Mouse (Mus musculus): Measurements from ENCODE around the gene Phf20. TPM values are rescaled to one million over a fixed set of nuclear protein-coding genes. Genes with fewer than 3 reads are reported as not detected.

The Phf20 gene
- polyA plus RNA-seq, 1 experiment, result 1.2 TPM

DNA sequence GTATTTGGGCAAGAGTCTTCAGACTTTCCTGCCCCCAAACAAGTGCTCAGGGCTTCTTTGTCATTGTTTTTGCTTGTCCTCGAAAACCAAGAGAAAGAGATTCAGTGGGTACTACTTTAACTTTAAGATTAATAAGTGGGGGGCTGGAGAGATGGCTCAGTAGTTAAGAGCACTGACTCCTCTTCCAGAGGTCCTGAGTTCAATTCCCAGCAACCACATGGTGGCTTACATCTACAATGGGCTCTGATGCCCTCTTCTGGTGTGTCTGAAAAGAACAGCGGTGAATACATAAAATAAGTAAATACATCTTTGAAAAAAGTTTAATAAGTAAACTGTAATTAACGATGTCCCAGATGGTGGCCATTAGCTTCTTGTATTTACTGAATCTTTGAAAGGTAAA lies 116.9 kb downstream of the Phf20 start:
- H3K27me3 ChIP-seq (ENCODE audit: control insufficient read depth), result no peaks in the 10 kb centered on the region
- peaks cover 9% of the 10 kb centered on the region for H3K36me3 ChIP-seq (ENCODE audit: control insufficient read depth)
- H3K4me3 ChIP-seq (replicated peaks), result peak overlapping the region; percentile 88
- H3K4me1 ChIP-seq (ENCODE audit: control insufficient read depth), result peaks cover 25% of the 10 kb centered on the region
- TF ChIP-seq GATA1 (IDR thresholded peaks at IDR 0.05; ENCODE audit: low read length) (no peak), TAL1 (IDR thresholded peaks at IDR 0.05; ENCODE audit: low read length) (no peak)
- H3K9me3 ChIP-seq (ENCODE audit: control insufficient read depth, low read length), result peaks cover 4% of the 10 kb centered on the region; the same call in 1 of the 2 replicates

DNA sequence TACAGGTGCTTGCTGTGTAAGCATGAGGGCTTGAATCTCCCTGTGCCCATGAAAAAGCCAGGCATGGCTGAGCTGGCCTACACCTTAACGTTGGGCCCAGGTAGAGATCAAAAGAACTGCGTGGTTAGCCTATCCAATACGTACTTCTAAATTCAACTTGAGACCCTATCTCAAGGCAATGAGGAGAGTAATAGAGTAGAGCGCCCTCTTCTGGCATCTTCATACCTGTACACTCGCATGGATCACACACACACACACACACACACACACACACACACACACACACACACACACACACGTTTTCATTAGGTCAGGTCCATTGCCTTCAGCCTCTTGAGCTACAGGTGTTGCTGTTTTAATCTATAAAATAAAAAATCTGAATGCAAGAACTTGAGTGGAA lies 118.5 kb downstream of the Phf20 start:
- Histone ChIP-seq H3K9me3 (ENCODE audit: control insufficient read depth, low read length) (peaks cover 4% of the 10 kb centered on the region; the same call in 1 of the 2 replicates), H3K36me3 (ENCODE audit: control insufficient read depth) (peaks cover 3% of the 10 kb centered on the region; the same call in 1 of the 2 replicates), H3K4me1 (ENCODE audit: control insufficient read depth) (peaks cover 25% of the 10 kb centered on the region), H3K27me3 (ENCODE audit: control insufficient read depth) (no peaks in the 10 kb centered on the region), H3K4me3 (replicated peaks) (no peak overlapping the region)
- no peak for TF ChIP-seq TAL1 (IDR thresholded peaks at IDR 0.05; ENCODE audit: low read length)
- TF ChIP-seq GATA1 (IDR thresholded peaks at IDR 0.05; ENCODE audit: low read length), result no peak

DNA sequence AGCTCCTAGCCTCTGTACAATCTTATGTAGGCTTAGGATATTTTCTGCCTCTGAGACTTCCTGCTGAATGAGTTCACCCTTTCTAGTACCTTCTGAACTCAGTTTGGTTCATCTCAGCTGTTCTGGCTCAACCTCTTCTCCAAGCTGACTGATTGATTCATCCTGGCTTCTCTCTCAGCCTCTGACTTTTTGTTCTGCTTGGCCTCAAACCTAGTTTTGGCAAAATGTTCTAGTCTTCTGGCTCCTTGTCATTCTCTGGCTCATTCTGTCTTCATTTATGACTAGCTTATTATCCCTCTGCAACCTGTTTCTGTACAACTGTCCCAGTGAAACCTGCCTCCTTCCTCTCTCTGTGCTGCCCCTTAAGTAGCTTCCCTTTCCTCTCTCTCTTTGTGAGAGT lies 122.2 kb downstream of the Phf20 start:
- no peak overlapping the region for H3K4me3 ChIP-seq (replicated peaks)
- H3K4me1 ChIP-seq (ENCODE audit: control insufficient read depth), result peaks cover 4% of the 10 kb centered on the region
- H3K27me3 ChIP-seq (ENCODE audit: control insufficient read depth), result no peaks in the 10 kb centered on the region
- H3K9me3 ChIP-seq (ENCODE audit: control insufficient read depth, low read length), result peaks cover 4% of the 10 kb centered on the region; the same call in 1 of the 2 replicates
- TF ChIP-seq GATA1 (IDR thresholded peaks at IDR 0.05; ENCODE audit: low read length) (no peak), TAL1 (IDR thresholded peaks at IDR 0.05; ENCODE audit: low read length) (no peak)
- H3K36me3 ChIP-seq (ENCODE audit: control insufficient read depth), result peaks cover 3% of the 10 kb centered on the region; the same call in 1 of the 2 replicates

DNA sequence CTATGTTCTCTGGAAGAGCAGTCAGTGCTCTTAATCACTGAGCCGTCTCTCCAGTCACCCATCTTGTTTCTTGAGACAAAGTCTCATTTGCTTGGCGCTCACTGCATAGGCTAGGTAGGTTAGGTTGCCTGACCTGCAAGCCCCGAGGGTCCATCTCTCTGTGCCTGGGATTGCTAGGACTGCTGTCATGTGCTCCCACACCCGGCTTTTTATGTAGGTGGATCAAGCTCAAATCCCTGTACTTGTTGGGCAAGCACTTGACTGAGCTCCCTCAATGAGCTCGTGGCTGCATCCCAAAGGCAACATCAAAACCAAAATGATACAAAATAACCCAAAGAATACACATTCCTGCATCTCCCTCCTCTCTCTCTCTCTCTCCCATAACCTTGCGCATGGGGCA lies 125.3 kb downstream of the Phf20 start:
- no peak for TF ChIP-seq GATA1 (IDR thresholded peaks at IDR 0.05; ENCODE audit: low read length)
- no peak for TF ChIP-seq TAL1 (IDR thresholded peaks at IDR 0.05; ENCODE audit: low read length)
- peaks cover 13% of the 10 kb centered on the region for H3K4me1 ChIP-seq (ENCODE audit: control insufficient read depth)
- no peaks in the 10 kb centered on the region for H3K9me3 ChIP-seq (ENCODE audit: control insufficient read depth, low read length)
- no peak overlapping the region for H3K4me3 ChIP-seq (replicated peaks)
- no peaks in the 10 kb centered on the region for H3K36me3 ChIP-seq (ENCODE audit: control insufficient read depth)
- no peaks in the 10 kb centered on the region for H3K27me3 ChIP-seq (ENCODE audit: control insufficient read depth)

DNA sequence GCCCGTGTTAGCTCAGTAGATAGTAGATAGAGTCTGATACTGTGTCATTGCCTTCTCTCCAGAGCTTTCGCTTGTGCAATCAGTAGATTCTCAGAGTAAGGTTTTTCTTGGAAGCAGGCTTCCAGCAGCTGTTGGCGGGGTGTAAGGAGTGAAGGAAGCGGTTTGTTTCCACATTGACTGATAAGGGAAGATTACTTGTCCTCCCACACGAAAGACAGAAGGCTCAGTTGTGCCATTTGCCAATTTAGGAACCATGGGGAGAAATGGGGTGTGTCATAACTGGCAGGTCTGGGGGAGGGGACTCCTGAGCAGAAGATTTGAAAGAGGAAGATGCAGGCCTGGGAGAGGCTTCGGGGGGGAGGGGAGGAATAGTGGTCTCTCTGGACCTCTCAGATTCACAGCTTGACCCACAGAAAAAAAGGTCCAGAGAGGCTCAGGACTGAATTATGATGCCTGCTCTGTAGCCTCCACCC lies 127.9 kb downstream of the Phf20 start:
- TF ChIP-seq GATA1 (IDR thresholded peaks at IDR 0.05; ENCODE audit: low read length) (no peak), TAL1 (IDR thresholded peaks at IDR 0.05; ENCODE audit: low read length) (no peak)
- Histone ChIP-seq H3K36me3 (ENCODE audit: control insufficient read depth) (no peaks in the 10 kb centered on the region), H3K27me3 (ENCODE audit: control insufficient read depth) (no peaks in the 10 kb centered on the region), H3K4me3 (replicated peaks) (no peak overlapping the region), H3K9me3 (ENCODE audit: control insufficient read depth, low read length) (peaks cover 3% of the 10 kb centered on the region), H3K4me1 (ENCODE audit: control insufficient read depth) (peaks cover 13% of the 10 kb centered on the region)

DNA sequence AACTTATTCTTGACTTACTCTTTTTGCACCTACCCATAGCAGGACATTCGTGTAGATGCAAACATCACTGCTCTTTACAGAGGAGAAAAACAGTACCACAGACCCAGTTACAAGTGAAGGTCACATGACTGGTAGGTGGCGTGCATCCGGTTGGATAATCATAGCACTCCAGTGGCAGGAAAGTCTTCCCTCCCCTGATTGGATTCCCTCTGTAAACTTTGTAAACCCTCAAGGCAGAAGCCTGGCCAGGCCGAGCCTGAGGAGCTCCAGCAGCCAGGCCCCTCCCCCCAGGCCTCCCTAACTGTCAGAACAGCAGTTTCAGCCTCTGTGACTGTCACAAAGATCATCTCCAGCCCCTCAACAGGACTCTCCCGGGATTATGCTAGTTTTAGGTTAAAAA lies 128.4 kb downstream of the Phf20 start:
- no peak for TF ChIP-seq TAL1 (IDR thresholded peaks at IDR 0.05; ENCODE audit: low read length)
- no peak for TF ChIP-seq GATA1 (IDR thresholded peaks at IDR 0.05; ENCODE audit: low read length)

DNA sequence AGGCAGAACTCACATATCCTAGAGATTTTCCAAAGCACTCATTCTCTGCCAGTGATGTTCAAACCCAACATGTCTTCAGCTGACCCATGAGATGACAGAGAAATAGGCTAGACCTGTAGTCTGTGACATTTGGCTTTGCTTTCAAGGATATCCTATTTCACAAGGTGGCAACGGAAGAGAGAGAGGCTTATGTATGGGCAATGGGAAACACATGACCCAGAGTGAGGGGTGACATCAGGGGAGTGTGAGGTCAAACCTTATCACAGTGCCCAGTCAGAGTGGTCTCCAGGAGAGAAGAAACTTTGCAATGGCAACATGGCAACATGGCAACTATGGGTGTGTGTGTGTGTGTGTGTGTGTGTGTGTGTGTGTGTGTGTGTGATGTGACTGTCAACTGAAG lies 134.4 kb downstream of the Phf20 start:
- no peaks in the 10 kb centered on the region for H3K36me3 ChIP-seq (ENCODE audit: control insufficient read depth)
- no peaks in the 10 kb centered on the region for H3K4me1 ChIP-seq (ENCODE audit: control insufficient read depth)
- H3K9me3 ChIP-seq (ENCODE audit: control insufficient read depth, low read length), result peaks cover 6% of the 10 kb centered on the region
- H3K4me3 ChIP-seq (replicated peaks), result no peak overlapping the region
- no peaks in the 10 kb centered on the region for H3K27me3 ChIP-seq (ENCODE audit: control insufficient read depth)
- TF ChIP-seq GATA1 (IDR thresholded peaks at IDR 0.05; ENCODE audit: low read length) (no peak), TAL1 (IDR thresholded peaks at IDR 0.05; ENCODE audit: low read length) (no peak)

More for the DNA sequence above, 128.4 kb downstream of the Phf20 start:
- H3K4me3 ChIP-seq (replicated peaks), result no peak overlapping the region
- no peaks in the 10 kb centered on the region for H3K27me3 ChIP-seq (ENCODE audit: control insufficient read depth)
- H3K9me3 ChIP-seq (ENCODE audit: control insufficient read depth, low read length), result peaks cover 6% of the 10 kb centered on the region
- H3K4me1 ChIP-seq (ENCODE audit: control insufficient read depth), result peaks cover 13% of the 10 kb centered on the region
- H3K36me3 ChIP-seq (ENCODE audit: control insufficient read depth), result no peaks in the 10 kb centered on the region

DNA sequence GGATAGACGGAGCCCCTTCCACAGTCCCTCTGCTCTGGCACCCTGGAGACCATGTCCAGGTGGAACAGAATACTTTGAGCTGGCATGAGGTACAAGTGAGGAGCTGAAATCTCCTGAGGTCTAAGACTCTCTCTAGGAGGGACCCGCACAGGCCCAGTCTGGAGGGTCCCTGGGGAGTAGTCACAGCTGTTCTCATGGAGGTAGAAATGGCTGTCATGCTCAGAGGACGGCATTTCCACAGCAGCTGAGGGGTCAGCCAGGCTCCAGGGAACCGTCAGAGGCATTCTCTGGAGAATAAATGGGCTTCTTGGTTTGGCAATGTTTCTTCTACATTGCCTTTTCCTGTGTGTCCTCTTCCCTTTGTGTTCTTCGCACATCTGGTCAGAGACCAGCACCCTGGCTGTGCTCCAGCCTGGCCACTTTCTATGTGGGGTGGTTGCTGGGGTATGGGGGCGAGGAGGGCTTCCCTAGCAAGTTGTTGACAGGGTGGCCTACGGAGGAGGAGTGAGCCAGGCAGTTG lies 135.2 kb downstream of the Phf20 start:
- Histone ChIP-seq H3K27me3 (ENCODE audit: control insufficient read depth) (no peaks in the 10 kb centered on the region), H3K36me3 (ENCODE audit: control insufficient read depth) (no peaks in the 10 kb centered on the region), H3K4me1 (ENCODE audit: control insufficient read depth) (no peaks in the 10 kb centered on the region), H3K4me3 (replicated peaks) (no peak overlapping the region), H3K9me3 (ENCODE audit: control insufficient read depth, low read length) (peaks cover 6% of the 10 kb centered on the region)
- TF ChIP-seq TAL1 (IDR thresholded peaks at IDR 0.05; ENCODE audit: low read length), result no peak
- no peak for TF ChIP-seq GATA1 (IDR thresholded peaks at IDR 0.05; ENCODE audit: low read length)

DNA sequence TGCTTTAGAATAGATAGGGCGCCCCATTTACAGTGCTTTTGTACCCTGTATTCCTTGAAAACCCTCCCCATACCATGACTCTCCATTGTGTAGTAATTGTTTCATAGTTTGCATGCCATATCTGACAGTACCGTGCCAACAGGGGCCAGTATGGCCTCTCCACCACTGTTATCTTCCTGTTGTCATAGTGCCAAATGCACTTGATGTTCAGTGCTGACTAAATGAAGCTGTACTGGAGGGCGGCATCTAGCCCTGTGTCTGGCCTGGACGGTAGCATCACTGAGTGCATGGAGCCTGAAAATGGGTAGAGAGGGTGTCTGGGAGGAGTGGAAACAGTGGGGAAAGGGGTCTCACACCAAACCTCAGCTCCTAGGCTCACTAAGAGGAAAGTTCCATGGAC lies 143.8 kb downstream of the Phf20 start:
- H3K27me3 ChIP-seq (ENCODE audit: control insufficient read depth), result no peaks in the 10 kb centered on the region
- no peaks in the 10 kb centered on the region for H3K4me1 ChIP-seq (ENCODE audit: control insufficient read depth)
- no peaks in the 10 kb centered on the region for H3K9me3 ChIP-seq (ENCODE audit: control insufficient read depth, low read length)
- no peaks in the 10 kb centered on the region for H3K36me3 ChIP-seq (ENCODE audit: control insufficient read depth)
- H3K4me3 ChIP-seq (replicated peaks), result no peak overlapping the region
- TF ChIP-seq TAL1 (IDR thresholded peaks at IDR 0.05; ENCODE audit: low read length) (no peak), GATA1 (IDR thresholded peaks at IDR 0.05; ENCODE audit: low read length) (no peak)
